Mouse (Mus musculus) right cerebral cortex, adult 18-20 months (tissue): ENCODE measurements around the gene Smarca2.
"Not testable (repeated sequence)": the region's sequence is repeated elsewhere in the genome, so short reads cannot be mapped to it uniquely, and the experiment has no call there.

Source experiments
- DNase-seq: peaks from one replicate; pipeline ENCODE4 v3.0.0; 2022; ENCODE audit warnings: mixed read lengths

Gene Smarca2

GRCm38 (mm10) chr19:26704545-26705209 lies 99.8 kb downstream of the Smarca2 start:
- no peak for DNase-seq

DNA sequence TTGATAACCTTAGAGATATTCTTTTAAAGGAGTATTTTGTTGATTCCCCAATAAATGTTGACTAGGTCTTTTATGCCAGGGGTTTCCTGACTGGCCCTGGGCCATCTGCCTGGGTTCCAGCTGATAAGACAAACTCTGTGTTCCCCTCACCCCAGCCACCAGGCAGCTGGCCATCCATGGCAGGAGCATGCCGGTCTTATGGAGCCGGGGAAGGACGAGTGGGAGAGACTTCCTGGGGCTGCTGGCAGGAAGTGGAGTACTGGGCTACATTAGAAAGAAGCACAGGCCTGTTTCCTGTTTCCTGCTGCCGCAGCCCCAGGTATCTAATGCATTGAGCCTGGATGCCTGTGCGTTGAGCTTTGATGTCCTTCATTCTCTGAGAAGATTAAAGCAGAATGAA lies 102.1 kb downstream of the Smarca2 start:
- DNase-seq: no peak

DNA sequence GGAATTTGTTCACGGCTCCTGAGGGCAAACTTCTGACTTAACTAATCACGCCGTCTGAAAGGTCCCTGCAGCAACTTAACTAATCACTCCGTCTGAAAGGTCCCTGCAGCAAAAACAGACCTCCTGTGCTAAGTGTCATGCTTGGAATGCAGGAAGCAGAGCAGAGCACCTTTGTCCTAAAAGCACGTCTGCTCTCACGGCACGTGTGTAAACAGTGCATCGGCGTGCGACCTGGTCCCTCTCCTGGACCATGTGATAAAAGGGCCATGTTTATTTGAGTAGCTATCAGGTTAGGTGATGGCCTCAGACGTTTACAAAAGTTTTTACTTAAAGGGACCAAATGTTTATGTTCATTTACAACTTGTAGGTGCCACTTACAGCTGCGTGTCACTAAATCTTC lies 104.2 kb downstream of the Smarca2 start:
- no peak for DNase-seq

DNA sequence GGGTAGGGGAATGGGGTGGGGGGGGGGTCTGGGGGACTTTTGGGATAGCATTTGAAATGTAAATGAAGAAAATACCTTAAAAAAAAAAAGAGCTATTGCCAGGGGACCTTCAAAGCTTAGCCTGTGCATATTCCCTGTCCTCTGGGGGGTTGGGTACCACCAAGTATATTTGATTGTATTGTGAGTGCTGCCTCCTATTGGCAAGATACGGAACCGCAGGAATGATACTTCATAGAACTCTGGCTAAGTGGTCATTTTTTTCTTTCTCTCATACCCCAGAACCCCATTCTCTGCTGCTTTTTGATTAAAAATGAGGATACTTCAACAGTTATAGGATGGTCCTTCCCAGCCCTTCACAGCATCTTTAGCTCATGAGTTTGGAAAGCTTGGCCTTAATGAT lies 106.4 kb downstream of the Smarca2 start:
- DNase-seq: no peak

DNA sequence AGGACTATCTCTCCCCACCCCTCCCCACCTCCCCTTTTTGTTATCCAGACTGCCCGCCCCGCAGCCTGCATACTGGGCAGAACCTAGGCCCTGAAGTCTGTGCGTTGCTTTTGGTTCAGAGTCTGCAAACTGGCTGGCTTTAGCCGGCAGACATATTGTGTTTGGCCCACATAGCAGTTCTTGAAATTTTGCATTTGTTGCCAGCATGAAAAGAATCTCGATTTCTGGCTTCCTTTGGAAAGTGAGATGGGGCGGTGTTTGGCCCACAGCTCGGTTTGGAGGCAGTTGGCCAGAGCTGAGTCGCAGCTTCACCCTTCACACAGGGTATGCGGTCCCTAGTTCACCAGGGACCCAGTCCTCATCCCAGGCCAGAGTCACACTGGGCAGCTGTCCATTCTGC lies 111.4 kb downstream of the Smarca2 start:
- DNase-seq: peak; percentile 46

DNA sequence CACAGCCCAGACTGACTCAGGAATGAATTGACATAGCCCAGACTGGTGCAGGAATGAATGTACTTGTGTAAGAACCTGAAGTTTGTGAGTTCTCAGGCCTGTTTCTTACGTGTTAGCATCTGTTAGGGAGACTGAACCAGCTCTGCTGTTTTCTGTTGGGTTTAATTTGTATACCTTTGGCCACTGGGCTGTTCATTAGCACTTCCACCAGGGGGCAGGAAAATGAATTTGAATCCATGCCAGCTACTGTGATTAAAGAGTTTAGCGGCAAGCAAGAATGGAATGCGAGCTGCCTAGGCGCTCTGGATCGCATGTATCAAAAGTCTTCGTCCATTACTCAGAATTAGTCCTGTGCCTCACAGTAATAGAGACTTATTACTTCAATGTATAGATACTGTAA lies 113.4 kb downstream of the Smarca2 start:
- DNase-seq: no peak

DNA sequence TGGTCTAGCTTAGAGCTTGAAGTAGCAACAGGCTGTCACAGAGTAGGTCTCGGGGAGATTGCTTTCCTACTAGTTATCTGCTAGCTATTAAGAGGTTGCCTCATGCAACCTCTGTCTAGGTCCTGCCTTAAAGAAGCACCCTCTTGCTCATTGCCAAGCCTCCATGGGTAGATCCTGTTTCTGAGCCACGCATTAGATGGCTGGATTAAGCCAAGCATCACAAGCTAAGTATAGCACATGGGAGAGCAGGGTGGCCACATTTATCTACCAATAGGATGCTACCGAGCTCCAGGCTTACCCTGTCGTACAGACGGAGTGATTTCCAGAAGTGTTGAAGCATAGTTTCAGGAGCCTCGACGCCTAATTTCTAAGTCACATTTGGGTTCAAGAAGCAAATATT lies 114.3 kb downstream of the Smarca2 start:
- DNase-seq: no peak

GRCm38 (mm10) chr19:26721741-26722140 lies 116.9 kb downstream of the Smarca2 start:
- DNase-seq: no peak

DNA sequence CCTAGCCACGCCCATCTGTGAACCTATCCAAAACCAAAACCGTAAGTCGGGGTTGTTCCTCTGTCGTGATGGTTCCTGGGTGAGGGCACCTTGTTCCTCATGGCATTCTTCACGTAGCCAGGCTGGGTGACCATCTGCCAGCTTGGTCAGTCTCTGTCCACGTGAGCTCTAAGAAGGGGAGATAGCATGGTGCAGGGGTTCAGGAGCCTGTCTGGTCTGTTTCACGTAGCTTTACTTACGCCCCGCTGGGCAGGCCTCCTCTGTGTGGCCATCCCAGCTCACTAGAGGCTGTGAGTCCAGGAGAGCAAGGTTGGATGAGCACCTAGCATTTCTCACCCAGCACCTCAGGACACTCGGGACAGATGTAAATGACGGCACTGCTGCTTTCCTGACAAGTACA lies 119.0 kb downstream of the Smarca2 start:
- no peak for DNase-seq

DNA sequence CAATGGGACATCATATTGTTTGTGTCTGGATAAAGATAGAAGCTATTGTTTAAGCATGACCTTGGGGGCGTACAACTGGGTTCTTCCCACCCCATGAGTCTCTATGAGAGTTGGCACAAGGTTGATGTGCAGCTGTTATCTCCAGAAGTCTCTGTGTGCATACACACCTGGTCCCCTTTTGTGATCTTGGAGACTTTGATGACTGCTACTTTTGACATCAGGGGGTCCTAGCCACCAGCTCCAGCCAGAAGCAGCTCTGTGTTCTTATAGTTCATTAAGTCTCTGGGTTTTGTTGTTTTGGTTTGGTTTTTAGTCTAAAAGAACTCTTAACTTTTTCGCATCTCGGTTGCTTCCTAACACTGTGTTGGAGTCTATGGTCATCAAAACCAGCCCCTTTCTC lies 119.8 kb downstream of the Smarca2 start:
- no peak for DNase-seq

GRCm38 (mm10) chr19:26727796-26728195 lies 122.9 kb downstream of the Smarca2 start:
- DNase-seq: no peak

DNA sequence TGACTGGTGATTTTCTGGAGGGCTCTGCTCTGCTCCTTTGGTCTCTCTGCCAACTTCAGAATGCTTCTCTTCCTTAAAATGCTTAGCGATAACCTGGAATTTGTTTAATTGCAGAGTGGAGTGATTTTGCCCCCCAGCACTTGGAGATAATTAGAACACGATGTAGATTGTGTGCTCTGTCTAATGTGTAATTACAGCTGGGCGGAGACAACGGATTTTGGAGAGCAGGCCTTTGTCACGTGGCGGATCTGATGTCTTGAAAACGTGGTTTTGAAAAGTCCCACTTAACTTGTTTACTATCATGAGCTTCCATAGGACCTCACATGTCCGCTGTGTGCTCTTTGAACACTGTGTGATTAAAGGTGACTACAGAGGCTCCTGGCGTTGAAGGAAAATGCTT lies 125.6 kb downstream of the Smarca2 start:
- DNase-seq: no peak

GRCm38 (mm10) chr19:26731121-26731520 lies 126.3 kb downstream of the Smarca2 start:
- no peak for DNase-seq

DNA sequence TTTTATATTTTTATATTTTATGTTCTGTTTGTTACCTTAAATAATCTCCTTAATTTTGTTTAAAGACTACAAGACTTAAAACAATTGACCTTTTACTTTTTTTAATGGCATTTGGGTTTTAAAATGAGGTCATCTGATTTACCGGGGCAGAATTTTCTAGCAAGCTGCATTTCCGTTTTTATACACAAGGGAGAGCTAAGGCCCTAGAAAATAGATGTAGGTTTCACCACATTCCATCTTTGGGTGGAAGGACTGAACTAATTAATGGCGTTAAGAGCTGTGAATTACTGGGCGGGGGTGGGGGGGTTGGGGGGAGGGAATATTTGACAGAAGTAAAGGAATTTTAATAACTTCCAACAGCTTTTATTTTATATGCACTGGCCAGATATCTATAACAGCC lies 127.0 kb downstream of the Smarca2 start:
- DNase-seq: no peak

GRCm38 (mm10) chr19:26733055-26733454 lies 128.2 kb downstream of the Smarca2 start:
- DNase-seq: no peak

DNA sequence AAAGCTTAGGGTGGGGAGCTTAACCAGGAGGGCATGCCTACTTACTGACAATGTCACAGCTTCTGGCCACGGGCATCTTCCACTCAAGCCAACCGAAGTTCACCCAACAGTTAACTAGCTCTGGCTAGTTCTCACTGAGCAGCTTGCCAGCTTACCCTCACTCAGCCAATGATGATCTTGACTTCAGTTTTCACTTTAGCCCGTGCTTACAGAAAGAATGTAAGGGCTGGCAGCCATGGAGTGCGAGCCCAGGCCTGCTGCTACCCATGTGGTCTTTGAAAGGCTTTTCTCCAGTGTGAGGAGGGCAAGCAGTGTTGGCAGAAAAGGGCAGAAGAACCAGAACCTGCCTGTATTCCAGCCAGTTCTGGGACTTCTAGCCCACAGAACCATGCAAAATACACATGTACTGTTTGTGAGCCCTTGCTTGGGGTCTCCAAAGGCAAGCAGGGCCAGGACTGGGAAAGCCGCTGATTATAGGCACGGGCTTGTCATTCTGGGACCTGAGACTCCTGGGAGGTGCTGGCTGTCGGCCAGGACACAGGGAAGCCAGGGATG lies 128.8 kb downstream of the Smarca2 start:
- DNase-seq: no peak

GRCm38 (mm10) chr19:26734704-26735109 lies 129.9 kb downstream of the Smarca2 start:
- no peak for DNase-seq

DNA sequence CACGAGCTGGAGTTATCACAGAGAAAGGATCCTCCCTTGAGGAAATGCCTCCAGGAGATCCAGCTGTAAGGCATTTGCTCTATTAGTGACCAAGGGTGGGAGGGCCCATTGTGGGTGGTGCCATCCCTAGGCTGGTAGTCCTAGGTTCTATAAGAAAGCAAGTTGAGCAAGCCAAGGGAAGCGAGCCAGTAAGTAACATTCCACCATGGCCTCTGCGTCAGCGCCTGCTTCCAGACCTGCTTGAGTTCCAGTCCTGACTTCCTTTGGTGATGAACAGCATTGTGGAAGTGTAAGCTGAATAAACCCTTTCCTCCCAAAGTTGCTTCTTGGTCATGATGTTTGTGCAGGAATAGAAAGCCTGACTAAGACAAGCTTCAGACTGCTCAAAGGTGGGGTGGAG lies 140.2 kb downstream of the Smarca2 start:
- DNase-seq: not testable (repeated sequence)

DNA sequence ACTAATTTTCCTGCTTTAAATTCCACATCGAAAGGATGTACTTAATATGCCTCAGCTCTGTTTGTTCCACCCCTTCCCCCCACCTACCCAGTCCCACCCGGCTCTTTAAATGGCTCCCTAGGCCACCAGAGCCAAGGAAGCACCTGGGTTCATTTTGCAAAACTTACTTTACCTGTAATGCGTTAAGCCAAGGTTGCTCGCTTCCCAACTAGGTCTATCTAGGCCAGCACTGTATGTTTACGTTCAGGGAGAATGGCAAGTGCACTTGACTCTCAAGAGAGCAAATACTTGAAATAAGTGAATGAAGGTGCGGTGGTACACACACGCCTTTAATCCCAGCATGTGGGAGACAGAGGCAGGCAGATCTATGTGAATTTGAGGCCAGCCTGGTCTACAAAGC lies 140.7 kb downstream of the Smarca2 start:
- no peak for DNase-seq

- no peak for DNase-seq
Observed at GRCm38 (mm10) chr19:26746290-26746689, 141.4 kb downstream of the Smarca2 start.

GRCm38 (mm10) chr19:26746709-26747467 lies 142.0 kb downstream of the Smarca2 start:
- DNase-seq: no peak

DNA sequence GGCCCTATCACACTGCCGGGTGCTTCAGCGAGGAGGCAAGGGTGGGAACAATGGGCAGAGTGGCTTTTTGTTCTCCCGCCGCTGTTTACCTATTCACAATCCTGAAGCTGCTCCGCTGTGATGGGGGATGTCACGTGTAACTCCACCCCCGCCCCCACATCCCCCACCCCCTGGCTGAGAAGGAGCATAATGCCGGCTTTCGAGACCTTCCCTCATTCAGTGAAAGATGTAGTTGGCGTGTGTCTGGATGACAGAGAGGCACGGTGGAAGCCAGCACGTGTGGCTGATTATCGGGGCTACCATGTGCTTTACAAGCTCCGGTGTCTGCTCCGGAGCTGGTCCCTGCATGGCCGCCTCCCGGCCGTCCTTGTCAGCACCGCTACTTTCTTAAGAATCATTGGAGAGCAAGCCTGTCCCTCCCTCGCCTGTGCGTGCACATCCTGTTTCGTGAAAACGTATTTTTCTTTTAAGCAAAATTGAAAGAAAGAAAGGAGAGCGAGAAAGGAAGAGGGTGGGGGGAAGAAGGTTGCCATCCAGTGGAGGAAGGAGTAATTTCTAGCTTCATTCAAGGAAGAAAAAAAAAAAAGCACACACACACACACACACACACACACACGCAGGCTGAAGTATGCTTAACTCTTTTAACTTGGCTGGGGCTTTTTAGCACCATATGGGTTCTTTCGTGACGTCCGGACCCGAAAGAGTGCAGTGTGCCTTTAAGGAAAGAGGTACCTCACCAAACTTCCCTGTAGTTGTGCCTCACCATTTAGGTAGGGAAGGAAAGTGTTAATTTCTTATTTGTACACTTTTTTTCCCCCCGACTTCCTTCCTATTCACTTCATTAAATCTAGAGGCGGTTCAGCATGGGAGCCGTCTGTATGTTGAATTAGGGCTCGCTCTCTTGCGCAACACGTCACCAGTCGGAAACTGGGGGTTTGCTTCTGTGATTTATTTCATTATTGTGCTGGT lies 143.0 kb downstream of the Smarca2 start:
- DNase-seq: peak; percentile 82

GRCm38 (mm10) chr19:26748676-26749075 lies 143.8 kb downstream of the Smarca2 start:
- DNase-seq: no peak
